Mouse (Mus musculus) lung, postnatal 36 days (tissue): ENCODE measurements around the gene Ttc19.
"Not testable (repeated sequence)": the region's sequence is repeated elsewhere in the genome, so short reads cannot be mapped to it uniquely, and the experiment has no call there.

Experiments
- DNase-seq: peaks from one replicate; pipeline ENCODE4 v3.0.0; 2022; ENCODE audit warnings: mixed read lengths

Gene Ttc19

GRCm38 (mm10) chr11:62285020-62285419 lies 3.7 kb downstream of the Ttc19 start:
- no peak for DNase-seq

GRCm38 (mm10) chr11:62287700-62288099 lies 6.4 kb downstream of the Ttc19 start:
- no peak for DNase-seq

- DNase-seq: no peak
Observed at GRCm38 (mm10) chr11:62294121-62294520, 12.8 kb downstream of the Ttc19 start.

- DNase-seq: no peak
Observed at GRCm38 (mm10) chr11:62298883-62299282, 17.6 kb downstream of the Ttc19 start.

- DNase-seq: no peak
Observed at GRCm38 (mm10) chr11:62305866-62306265, 24.6 kb downstream of the Ttc19 start.

- no peak for DNase-seq
Observed at GRCm38 (mm10) chr11:62309296-62309695, 28.0 kb downstream of the Ttc19 start.

- no peak for DNase-seq
Observed at GRCm38 (mm10) chr11:62314984-62315383, 33.7 kb downstream of the Ttc19 start.

GRCm38 (mm10) chr11:62317746-62318145 lies 36.5 kb downstream of the Ttc19 start:
- no peak for DNase-seq

- no peak for DNase-seq
Observed at GRCm38 (mm10) chr11:62320097-62320496, 38.8 kb downstream of the Ttc19 start.

- DNase-seq: no peak
Observed at GRCm38 (mm10) chr11:62323659-62324058, 42.4 kb downstream of the Ttc19 start.

- DNase-seq: peak; percentile 5
Observed at GRCm38 (mm10) chr11:62331141-62331540, 49.9 kb downstream of the Ttc19 start.

GRCm38 (mm10) chr11:62332228-62332627 lies 51.0 kb downstream of the Ttc19 start:
- no peak for DNase-seq

- no peak for DNase-seq
Observed at GRCm38 (mm10) chr11:62343002-62343401, 61.7 kb downstream of the Ttc19 start.

GRCm38 (mm10) chr11:62351948-62352347 lies 70.7 kb downstream of the Ttc19 start:
- peak; percentile 7 for DNase-seq

- DNase-seq: no peak
Observed at GRCm38 (mm10) chr11:62355216-62355615, 73.9 kb downstream of the Ttc19 start.

- DNase-seq: no peak
Observed at GRCm38 (mm10) chr11:62366879-62367278, 85.6 kb downstream of the Ttc19 start.

- no peak for DNase-seq
Observed at GRCm38 (mm10) chr11:62369924-62370323, 88.7 kb downstream of the Ttc19 start.

GRCm38 (mm10) chr11:62371776-62372175 lies 90.5 kb downstream of the Ttc19 start:
- DNase-seq: no peak

GRCm38 (mm10) chr11:62377202-62377851 lies 96.1 kb downstream of the Ttc19 start:
- DNase-seq: not testable (repeated sequence)
